Mouse (Mus musculus) G1E (cell line): ENCODE measurements around the gene Pdzrn4. TPM values are rescaled to one million over a fixed set of nuclear protein-coding genes. Genes with fewer than 3 reads are reported as not detected.

ENCODE experiments used
- ATAC-seq: 2 replicates; pipeline ENCODE4 v1.8.0; 2016; ENCODE audit warnings: mild to moderate bottlenecking; ENCODE audit not compliant: insufficient number of reproducible peaks, poor library complexity, low FRiP score, severe bottlenecking; ENCODE audit errors: extremely low read depth
- DNase-seq: peaks from one replicate; pipeline ENCODE4 v3.0.0; 2012; ENCODE audit warnings: low spot score
- H3K27me3 ChIP-seq: 2 replicates; pipeline ENCODE4 v1.6.1; 2012; ENCODE audit warnings: mild to moderate bottlenecking, low read length, inconsistent platforms; ENCODE audit not compliant: insufficient read depth
- H3K36me3 ChIP-seq: replicated peaks from 2 replicates; pipeline ENCODE3; 2012; ENCODE audit warnings: mild to moderate bottlenecking, inconsistent platforms
- H3K4me1 ChIP-seq: 2 replicates; pipeline ENCODE4 v1.6.1; 2012; ENCODE audit warnings: low read depth, low read length, inconsistent platforms, mixed read lengths; ENCODE audit not compliant: insufficient read depth
- H3K4me3 ChIP-seq: 2 replicates; pipeline ENCODE4 v1.5.1; 2012; ENCODE audit warnings: low read depth, mild to moderate bottlenecking, inconsistent platforms, low read length, moderate library complexity, mixed read lengths
- H3K9me3 ChIP-seq: replicated peaks from 2 replicates; pipeline ENCODE4 v1.6.1; 2012; ENCODE audit warnings: inconsistent platforms
- CTCF ChIP-seq: IDR thresholded peaks from 2 replicates; pipeline ENCODE4 v1.5.1; 2012; ENCODE audit warnings: low read depth, low read length, inconsistent platforms, mixed read lengths
- GATA1 ChIP-seq: IDR thresholded peaks from 2 replicates; pipeline ENCODE4 v1.6.1; 2012; ENCODE audit warnings: borderline replicate concordance, low read length, inconsistent platforms, mixed read lengths
- GATA2 ChIP-seq: IDR thresholded peaks from 2 replicates; pipeline ENCODE4 v1.6.1; 2012; ENCODE audit warnings: low read depth, low read length, inconsistent platforms, borderline replicate concordance
- POLR2AphosphoS5 ChIP-seq: IDR thresholded peaks from 2 replicates; pipeline ENCODE4 v1.6.1; 2012; ENCODE audit warnings: low read depth, low read length, inconsistent platforms; ENCODE audit not compliant: insufficient replicate concordance
- TAL1 ChIP-seq: conservative IDR thresholded peaks from 2 replicates; pipeline ENCODE4 v1.6.1; 2012; ENCODE audit warnings: low read depth, low read length, inconsistent platforms, mixed read lengths
- polyA plus RNA-seq: library from polyadenylated mRNA; stranded (reverse); fragments of >175 nt; gene quantifications from 2 replicates; pipeline ENCODE4 v1.2.3, GENCODE M21; 2012
- total RNA-seq, 2 experiments: library from RNA; stranded (forward) in 1 of 2; stranded (reverse) in 1 of 2; fragments of 200-1000 nt in 1 of 2; fragments of >200 nt in 1 of 2; fragmentation: Nextera tagmentation in 1 of 2; gene quantifications; 2 replicates each; pipeline ENCODE4 v1.2.3; 2014 to 2017

Pdzrn4 gene
- total and polyA plus RNA-seq, 3 experiments = 0.05 TPM; not detected in 2

- no peak for DNase-seq
- H3K9me3 ChIP-seq = peaks cover 34% of the 10 kb centered on the region
- H3K4me1 ChIP-seq = no peaks in the 10 kb centered on the region
- no peaks in the 10 kb centered on the region for H3K36me3 ChIP-seq
- ATAC-seq = no peak
- no peak overlapping the region for H3K4me3 ChIP-seq
- H3K27me3 ChIP-seq = no peaks in the 10 kb centered on the region
- TF ChIP-seq GATA1 = no peak
- TF ChIP-seq TAL1 = no peak
- no peak for TF ChIP-seq GATA2
- TF ChIP-seq POLR2AphosphoS5 = no peak
- TF ChIP-seq CTCF = no peak
Observed at GRCm38 (mm10) chr15:92587431-92587830, 190.8 kb downstream of the Pdzrn4 start.

GRCm38 (mm10) chr15:92594721-92595120 is 198.0 kb downstream of the Pdzrn4 start:
- no peak for TF ChIP-seq CTCF
- TF ChIP-seq GATA1 = no peak
- TF ChIP-seq TAL1 = no peak
- no peak for TF ChIP-seq GATA2
- TF ChIP-seq POLR2AphosphoS5 = no peak
- Histone ChIP-seq H3K36me3 (no peaks in the 10 kb centered on the region), H3K9me3 (peaks cover 23% of the 10 kb centered on the region), H3K4me3 (no peak overlapping the region), H3K4me1 (no peaks in the 10 kb centered on the region), H3K27me3 (no peaks in the 10 kb centered on the region)
- ATAC-seq = no peak
- DNase-seq = no peak

GRCm38 (mm10) chr15:92597011-92597780 is 200.5 kb downstream of the Pdzrn4 start:
- H3K4me3 ChIP-seq = no peak overlapping the region
- ATAC-seq = no peak

GRCm38 (mm10) chr15:92598380-92599295 is 202.0 kb downstream of the Pdzrn4 start:
- TF ChIP-seq POLR2AphosphoS5 (no peak), GATA2 (no peak), TAL1 (no peak), CTCF (no peak)
- no peak for ATAC-seq
- Histone ChIP-seq H3K36me3 (no peaks in the 10 kb centered on the region), H3K4me1 (no peaks in the 10 kb centered on the region), H3K27me3 (no peaks in the 10 kb centered on the region), H3K4me3 (no peak overlapping the region), H3K9me3 (peaks cover 26% of the 10 kb centered on the region)
- no peak for DNase-seq

More at GRCm38 (mm10) chr15:92597011-92597780, 200.5 kb downstream of the Pdzrn4 start:
- Histone ChIP-seq H3K9me3 (peaks cover 29% of the 10 kb centered on the region), H3K27me3 (no peaks in the 10 kb centered on the region), H3K36me3 (no peaks in the 10 kb centered on the region), H3K4me1 (no peaks in the 10 kb centered on the region)
- no peak for TF ChIP-seq GATA1
- no peak for TF ChIP-seq CTCF
- DNase-seq = no peak

- no peak for TF ChIP-seq GATA2
- no peak for TF ChIP-seq CTCF
- TF ChIP-seq TAL1 = no peak
- TF ChIP-seq GATA1 = no peak
Observed at GRCm38 (mm10) chr15:92599381-92599780, 202.7 kb downstream of the Pdzrn4 start.

GRCm38 (mm10) chr15:92610866-92611265 is 214.2 kb downstream of the Pdzrn4 start:
- no peak for TF ChIP-seq POLR2AphosphoS5
- TF ChIP-seq GATA2 = no peak
- no peak for TF ChIP-seq GATA1
- TF ChIP-seq CTCF = no peak
- TF ChIP-seq TAL1 = no peak
- DNase-seq (no peak), ATAC-seq (no peak)
- Histone ChIP-seq H3K9me3 (peaks cover 30% of the 10 kb centered on the region), H3K4me3 (no peak overlapping the region), H3K36me3 (no peaks in the 10 kb centered on the region), H3K4me1 (no peaks in the 10 kb centered on the region), H3K27me3 (no peaks in the 10 kb centered on the region)

More at GRCm38 (mm10) chr15:92599381-92599780, 202.7 kb downstream of the Pdzrn4 start:
- Histone ChIP-seq H3K9me3 (peaks cover 28% of the 10 kb centered on the region), H3K4me1 (no peaks in the 10 kb centered on the region), H3K27me3 (no peaks in the 10 kb centered on the region), H3K4me3 (no peak overlapping the region), H3K36me3 (no peaks in the 10 kb centered on the region)
- DNase-seq (no peak), ATAC-seq (no peak)
